Mouse (Mus musculus) frontal cortex, postnatal 25 days (tissue): Measurements from ENCODE around the gene Zfp583.

Source experiments
- DNase-seq, 2 experiments: peaks; one replicate each; pipeline ENCODE4 v3.0.0; 2022; ENCODE audit warnings: low spot score in 2 of 2

The Zfp583 gene

GRCm38 (mm10) chr7:6285842-6286705, 45.0 kb downstream of the Zfp583 start, which contains the start of gene Zfp667:
Zfp667 (plus strand) TSS chr7:6286579.
- DNase-seq = peak; percentile 95 to 97

- DNase-seq = no peak
These were observed 45.7 kb downstream of the Zfp583 start for GRCm38 (mm10) chr7:6285366-6285765.

GRCm38 (mm10) chr7:6284442-6285012, 46.6 kb downstream of the Zfp583 start:
- DNase-seq = no peak

GRCm38 (mm10) chr7:6283451-6284075, 47.5 kb downstream of the Zfp583 start:
- DNase-seq = peak; percentile 59 to 72

- peak; percentile 50 to 70 for DNase-seq
These were observed 48.3 kb downstream of the Zfp583 start for GRCm38 (mm10) chr7:6282749-6283148.

GRCm38 (mm10) chr7:6277906-6278305, 53.2 kb downstream of the Zfp583 start:
- DNase-seq = no peak

GRCm38 (mm10) chr7:6265695-6266094, 65.4 kb downstream of the Zfp583 start:
- no peak for DNase-seq
